Mouse (Mus musculus): Measurements from ENCODE around the gene Hdac11.
A peak's percentile ranks its signal among the peaks of the same experiment; 100 is the strongest.

DNA sequence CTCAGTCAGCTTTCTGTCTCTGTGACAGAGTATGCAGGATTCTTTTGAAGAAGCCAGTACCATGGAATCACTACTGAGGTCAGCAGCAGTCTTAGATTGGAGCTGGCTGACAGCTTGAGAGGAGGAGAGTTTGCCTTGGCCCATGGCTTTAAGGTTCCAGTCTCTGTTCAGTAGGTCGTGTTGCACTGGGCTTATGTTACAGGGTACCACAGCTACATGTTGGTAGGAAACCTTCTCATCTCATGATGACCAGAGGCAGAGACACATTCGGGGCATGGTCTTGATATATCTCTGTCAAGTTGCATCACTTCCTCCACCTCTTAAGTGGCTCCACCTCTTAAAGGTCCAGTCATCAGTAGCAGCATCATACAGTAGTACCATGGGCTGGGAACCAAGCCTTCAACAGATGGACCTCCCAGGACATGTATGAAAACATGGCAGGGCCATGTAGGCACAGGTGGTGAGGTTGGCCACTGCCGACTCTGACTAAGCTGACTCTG lies 15.0 kb downstream of the Hdac11 start:
- TF ChIP-seq POLR2A (IDR thresholded peaks at IDR 0.05; ENCODE audit: insufficient read length, low read depth): peak; percentile 78
- TF ChIP-seq USF1 (IDR thresholded peaks at IDR 0.05; ENCODE audit: low read depth): no peak
- no peak for TF ChIP-seq E2F4 (IDR thresholded peaks at IDR 0.05; ENCODE audit: insufficient read depth)
- TF ChIP-seq MAX (IDR thresholded peaks at IDR 0.05; ENCODE audit: low read depth): no peak
- TF ChIP-seq POLR2AphosphoS2 (IDR thresholded peaks at IDR 0.05; ENCODE audit: insufficient read length, low read depth): peak; percentile 82
- TF ChIP-seq TCF3 (IDR thresholded peaks at IDR 0.05; ENCODE audit: insufficient read length, low read depth): no peak
- TF ChIP-seq MYOD1 (IDR thresholded peaks at IDR 0.05; ENCODE audit: control insufficient read depth in 1 of 3, insufficient read length in 2 of 3, low read depth in 2 of 3): no peak
- TF ChIP-seq TCF12 (IDR thresholded peaks at IDR 0.05; ENCODE audit: insufficient read depth, poor library complexity, severe bottlenecking): no peak
